7 mouse cellular contexts compared by ENCODE assay signal in the genomic region with DNA sequence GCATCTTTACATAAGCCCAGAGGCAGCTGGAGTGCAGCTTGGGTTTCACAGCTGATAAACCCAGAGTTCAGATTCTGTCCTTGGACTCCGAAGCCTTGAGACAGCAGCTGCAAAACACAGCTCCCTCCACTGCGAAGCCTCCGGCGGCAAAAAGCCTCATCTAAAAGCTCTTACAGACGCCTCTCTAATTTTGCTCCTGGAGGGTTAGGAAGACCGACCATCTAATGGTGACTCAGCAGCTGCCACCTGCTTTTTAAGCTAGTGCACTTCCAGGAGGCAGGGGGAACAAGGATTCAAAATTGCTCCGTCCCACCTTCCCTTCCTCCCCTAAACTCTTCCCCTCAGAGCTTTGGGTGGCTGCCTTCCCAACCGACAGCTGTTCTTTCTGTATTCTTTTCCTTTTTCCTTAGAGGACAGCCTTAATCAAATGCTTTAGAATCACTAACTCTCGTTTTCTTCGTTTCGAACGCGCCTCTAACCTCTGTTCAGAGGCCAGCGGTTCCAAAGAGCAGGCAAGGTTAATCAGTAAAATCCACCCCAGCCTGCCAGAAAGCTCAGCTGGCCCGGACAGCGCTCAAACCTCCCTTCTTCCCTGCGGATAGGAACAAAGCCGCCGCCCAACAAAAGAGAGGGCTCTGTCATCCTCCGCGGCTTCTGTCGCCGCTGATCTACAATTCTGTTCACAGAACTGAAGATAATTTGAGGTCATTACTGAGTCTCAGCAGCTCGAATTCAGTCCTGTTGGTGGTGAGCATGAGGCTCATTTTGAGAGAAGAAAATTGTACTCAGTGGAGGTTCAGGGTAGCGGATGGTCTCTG. TPM values are rescaled to one million over a fixed set of nuclear protein-coding genes. Genes with fewer than 3 reads are reported as not detected.
DNase-seq lines count a peak whose midpoint lies in the region; ATAC-seq and TF ChIP-seq lines count a peak whose summit lies in the region.

No protein-coding gene starts in this region.

- ATAC-seq in limb, embryonic 11.5 days (ENCODE audit: insufficient number of reproducible peaks, low FRiP score, low TSS enrichment, low read depth): peak; percentile 57; the same call in 1 of the 2 replicates
- ATAC-seq in midbrain, postnatal 0 days (ENCODE audit: low FRiP score): peak; percentile 79

- no peaks in the 10 kb centered on the region for H3K9me3 ChIP-seq in limb, embryonic 11.5 days (ENCODE audit: control insufficient read depth, low read length)
- H3K9me3 ChIP-seq in midbrain, postnatal 0 days (ENCODE audit: low read length): no peaks in the 10 kb centered on the region

- peak overlapping the region; percentile 15 for H3K4me3 ChIP-seq in limb, embryonic 11.5 days (ENCODE audit: low read depth, low read length)
- peak overlapping the region; percentile 15 for H3K4me3 ChIP-seq in midbrain, postnatal 0 days (ENCODE audit: low read depth, low read length)
- H3K4me3 ChIP-seq in testis, adult 2 months (ENCODE audit: control insufficient read depth, low read depth, low read length): peak overlapping the region; percentile 8

- peak; percentile 93 for DNase-seq in brain, adult 2 months (ENCODE audit: low read depth, low spot score)
- DNase-seq in embryo, embryonic 10.5 days (ENCODE audit: low spot score): peak; percentile 86
- DNase-seq in heart, adult 18-20 months: peak; percentile 58 to 64
- DNase-seq in kidney, adult 18-20 months: peak; percentile 78
- peak; percentile 58 for DNase-seq in limb, embryonic 11.5 days (ENCODE audit: low spot score)
- peak; percentile 84 for DNase-seq in midbrain, postnatal 0 days (ENCODE audit: low spot score)

- no peak for TF ChIP-seq CTCF in midbrain, postnatal 0 days (IDR thresholded peaks at IDR 0.05)
- TF ChIP-seq CTCF in testis, adult 2 months (IDR thresholded peaks at IDR 0.05; ENCODE audit: control insufficient read depth, insufficient read depth, insufficient replicate concordance, low read depth, low read length): no peak

- H3K36me3 ChIP-seq in limb, embryonic 11.5 days (ENCODE audit: control insufficient read depth, insufficient read depth, low read length): no peaks in the 10 kb centered on the region
- no peaks in the 10 kb centered on the region for H3K36me3 ChIP-seq in midbrain, postnatal 0 days (ENCODE audit: insufficient read depth, low read length)
- no peaks in the 10 kb centered on the region for H3K36me3 ChIP-seq in testis, adult 2 months (ENCODE audit: control insufficient read depth, insufficient read depth, low read length)

- no peak for TF ChIP-seq POLR2A in testis, adult 2 months (IDR thresholded peaks at IDR 0.05; ENCODE audit: control insufficient read depth, low read depth, low read length)

- H3K4me1 ChIP-seq in limb, embryonic 11.5 days (ENCODE audit: control insufficient read depth, insufficient read depth, low read length): 0 out of 2 replicates have a peak, but pooled peaks cover 4% of the 10 kb centered on the region
- H3K4me1 ChIP-seq in midbrain, postnatal 0 days (ENCODE audit: insufficient read depth, low read length): peaks cover 4% of the 10 kb centered on the region; the same call in 1 of the 2 replicates
- peaks cover 9% of the 10 kb centered on the region for H3K4me1 ChIP-seq in testis, adult 2 months (ENCODE audit: control insufficient read depth, insufficient read depth, low read length)

- peak overlapping the region; percentile 45; the same call in 1 of the 2 replicates for H3K9ac ChIP-seq in limb, embryonic 11.5 days (ENCODE audit: low read length)
- H3K9ac ChIP-seq in midbrain, postnatal 0 days (replicated peaks; ENCODE audit: low read length, poor library complexity, severe bottlenecking): peak overlapping the region; percentile 36; the same call in 1 of the 2 replicates

- H3K27me3 ChIP-seq in limb, embryonic 11.5 days (ENCODE audit: control insufficient read depth, insufficient read depth, low read length): no peaks in the 10 kb centered on the region
- no peaks in the 10 kb centered on the region for H3K27me3 ChIP-seq in midbrain, postnatal 0 days (ENCODE audit: insufficient read depth, low read length)
- no peaks in the 10 kb centered on the region for H3K27me3 ChIP-seq in testis, adult 2 months (ENCODE audit: control insufficient read depth, insufficient read depth, low read length)

- 5% methylated on average over 25 of the region's 25 CpGs for WGBS in limb, embryonic 11.5 days
- 2% methylated on average over 25 of the region's 25 CpGs for WGBS in midbrain, postnatal 0 days

- H3K27ac ChIP-seq in limb, embryonic 11.5 days (replicated peaks; ENCODE audit: low read depth, low read length): no peak overlapping the region
- H3K27ac ChIP-seq in midbrain, postnatal 0 days (ENCODE audit: low read depth, low read length): peak overlapping the region; percentile 66
- H3K27ac ChIP-seq in testis, adult 2 months (ENCODE audit: control insufficient read depth, insufficient read depth, low read depth, low read length): peak overlapping the region; percentile 76

- H3K4me2 ChIP-seq in limb, embryonic 11.5 days (ENCODE audit: low read depth, severe bottlenecking): peak overlapping the region; percentile 44
- peak overlapping the region; percentile 43 for H3K4me2 ChIP-seq in midbrain, postnatal 0 days (ENCODE audit: low read depth, low read length, poor library complexity, severe bottlenecking)

RNA-seq across cellular contexts. Expression of a gene that starts 4.5 kb away (rescaled TPM):
- total RNA-seq in heart, adult 18-20 months (2021): not detected
- polyA plus RNA-seq in limb, embryonic 11.5 days (2014; fragmentation: Nextera tagmentation; extraction: Ambion mirVana): 0.48 TPM in 1 of 2 replicates, not detected in the other
- 0.27 TPM in 1 of 2 replicates, not detected in the other for total RNA-seq in midbrain, postnatal 0 days (2014; rRNA removed)
- polyA plus RNA-seq in midbrain, postnatal 0 days (2015; fragmentation: Nextera tagmentation; extraction: Ambion mirVana): 0.32 and 0.43 TPM in 2 replicates
- polyA plus RNA-seq in testis, adult 2 months (2012; rRNA removed): 0.79 and 1.2 TPM in 2 replicates

RNA-seq across cellular contexts. Expression of a gene that starts 44.7 kb away (rescaled TPM):
- 1 to 10 TPM; 6.6 to 6.7 TPM for total RNA-seq in heart, adult 18-20 months (2021)
- 42.7 and 42.9 TPM in 2 replicates for polyA plus RNA-seq in limb, embryonic 11.5 days (2014; fragmentation: Nextera tagmentation; extraction: Ambion mirVana)
- total RNA-seq in midbrain, postnatal 0 days (2014; rRNA removed): 5.9 and 9.0 TPM in 2 replicates
- polyA plus RNA-seq in midbrain, postnatal 0 days (2015; fragmentation: Nextera tagmentation; extraction: Ambion mirVana): 11.6 and 13.8 TPM in 2 replicates
- 5.5 and 6.0 TPM in 2 replicates for polyA plus RNA-seq in testis, adult 2 months (2012; rRNA removed)

RNA-seq across cellular contexts. Expression of a gene that starts 44.8 kb away (rescaled TPM):
- 1 to 10 TPM; 6.7 to 7.2 TPM for total RNA-seq in heart, adult 18-20 months (2021)
- 45.4 and 50.1 TPM in 2 replicates for polyA plus RNA-seq in limb, embryonic 11.5 days (2014; fragmentation: Nextera tagmentation; extraction: Ambion mirVana)
- 23.2 and 24.1 TPM in 2 replicates for total RNA-seq in midbrain, postnatal 0 days (2014; rRNA removed)
- polyA plus RNA-seq in midbrain, postnatal 0 days (2015; fragmentation: Nextera tagmentation; extraction: Ambion mirVana): 20.3 and 20.7 TPM in 2 replicates
- polyA plus RNA-seq in testis, adult 2 months (2012; rRNA removed): 10.1 and 10.7 TPM in 2 replicates
